11 mouse cellular contexts compared by ENCODE assay signal in the genomic region with DNA sequence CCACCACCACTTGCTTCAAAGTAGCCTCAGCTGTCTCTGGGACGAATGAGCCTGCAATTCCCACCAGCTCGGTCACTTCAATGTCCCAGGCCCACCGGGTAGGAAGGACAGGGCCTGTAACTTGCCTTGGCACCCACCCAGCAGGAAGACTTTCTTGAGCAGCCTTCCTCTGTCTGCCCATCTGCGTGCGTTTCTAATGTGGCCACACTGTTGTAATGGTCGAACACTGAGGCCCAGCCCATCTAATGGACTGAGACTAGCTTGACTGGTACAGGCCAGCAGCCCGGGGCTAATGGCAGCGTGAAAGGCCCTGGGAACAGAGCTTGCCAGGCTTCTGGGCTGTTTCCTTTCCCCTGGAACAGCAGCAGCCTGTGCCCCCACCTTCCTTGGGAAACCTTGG. TPM values are rescaled to one million over a fixed set of nuclear protein-coding genes. Genes with fewer than 3 reads are reported as not detected.
DNase-seq lines count a peak whose midpoint lies in the region; ATAC-seq and TF ChIP-seq lines count a peak whose summit lies in the region.
"Had no signal": no experiment of that assay in that cellular context is flagged by ENCODE, and none has a peak within 500 bp of the region (broad histone marks: within the 10 kb centered on the region; RNA-seq: fewer than 3 reads in every experiment).

No protein-coding gene starts in this region.

- H3K9ac ChIP-seq in liver, postnatal 0 days (replicated peaks), result peak overlapping the region; percentile 58
- H3K9ac ChIP-seq in liver, embryonic 11.5 days (ENCODE audit: low read depth, low read length), result no peak overlapping the region
- H3K9ac ChIP-seq: limb, embryonic 13.5 days had no signal

- H3K9me3 ChIP-seq in liver, postnatal 0 days (ENCODE audit: low read length), result no peaks in the 10 kb centered on the region
- no peaks in the 10 kb centered on the region for H3K9me3 ChIP-seq in liver, embryonic 11.5 days (ENCODE audit: control insufficient read depth, low read length)
- H3K9me3 ChIP-seq in limb, embryonic 10.5 days (replicated peaks), result no peaks in the 10 kb centered on the region
- H3K9me3 ChIP-seq: limb, embryonic 13.5 days had no signal

- H3K4me1 ChIP-seq in liver, postnatal 0 days (ENCODE audit: insufficient read depth), result peaks cover 28% of the 10 kb centered on the region
- H3K4me1 ChIP-seq in liver, embryonic 11.5 days (replicated peaks; ENCODE audit: control insufficient read depth, insufficient read depth, low read length), result no peaks in the 10 kb centered on the region
- peaks cover 31% of the 10 kb centered on the region for H3K4me1 ChIP-seq in limb, embryonic 10.5 days

- H3K36me3 ChIP-seq in liver, postnatal 0 days (replicated peaks; ENCODE audit: insufficient read depth, low read length), result no peaks in the 10 kb centered on the region
- no peaks in the 10 kb centered on the region for H3K36me3 ChIP-seq in liver, embryonic 11.5 days (ENCODE audit: control insufficient read depth, insufficient read depth, low read length)
- no peaks in the 10 kb centered on the region for H3K36me3 ChIP-seq in limb, embryonic 10.5 days
- H3K36me3 ChIP-seq: limb, embryonic 13.5 days had no signal

- no peak for TF ChIP-seq EP300 in liver, postnatal 0 days (IDR thresholded peaks at IDR 0.05; ENCODE audit: low read depth)

- no peak overlapping the region for H3K4me3 ChIP-seq in liver, postnatal 0 days (ENCODE audit: low read depth, low read length)
- no peak overlapping the region for H3K4me3 ChIP-seq in liver, embryonic 11.5 days (ENCODE audit: low read depth, low read length)
- H3K4me3 ChIP-seq in limb, embryonic 10.5 days, result no peak overlapping the region
- H3K4me3 ChIP-seq: limb, embryonic 13.5 days had no signal

- WGBS in liver, postnatal 0 days (ENCODE audit: insufficient replicate concordance), result 77% methylated on average over 8 of the region's 8 CpGs
- 74% methylated on average over 8 of the region's 8 CpGs for WGBS in liver, embryonic 11.5 days
- WGBS in limb, embryonic 10.5 days, result 79% methylated on average over 8 of the region's 8 CpGs

- TF ChIP-seq CTCF in liver, postnatal 0 days (IDR thresholded peaks at IDR 0.05; ENCODE audit: low read depth), result no peak

- peaks cover 26% of the 10 kb centered on the region for H3K27me3 ChIP-seq in liver, postnatal 0 days (ENCODE audit: insufficient read depth, low read length)
- H3K27me3 ChIP-seq in liver, embryonic 11.5 days (replicated peaks; ENCODE audit: control insufficient read depth, insufficient read depth, low read length), result peaks cover 46% of the 10 kb centered on the region
- H3K27me3 ChIP-seq in limb, embryonic 10.5 days (ENCODE audit: low read depth, poor library complexity, severe bottlenecking), result peaks cover 58% of the 10 kb centered on the region

- intact Hi-C loops in heart, postnatal 36 days (cut with DNase I), result loop anchor here (1.0 kb wide), 1 partner anchor 10 kb away; no protein-coding TSS in a partner anchor

- peak; percentile 90 for DNase-seq in heart, adult 11 months
- DNase-seq in heart, postnatal 36 days, result no peak
- no peak for DNase-seq in liver, postnatal 0 days
- DNase-seq in liver, embryonic 11.5 days (ENCODE audit: low spot score), result no peak
- peak; percentile 66 for DNase-seq in cerebellum, adult 9-10 months
- DNase-seq in limb, embryonic 10.5 days (ENCODE audit: low spot score), result no peak
- DNase-seq in frontal cortex, postnatal 14 days (ENCODE audit: low spot score in 2 of 2), result no peak
- DNase-seq in ovary, postnatal 36 days (ENCODE audit: low spot score), result no peak

- H3K27ac ChIP-seq in liver, postnatal 0 days (ENCODE audit: low read depth), result peak overlapping the region; percentile 45
- H3K27ac ChIP-seq in liver, embryonic 11.5 days (ENCODE audit: low read depth, low read length), result no peak overlapping the region
- H3K27ac ChIP-seq in limb, embryonic 10.5 days, result 0 out of 2 replicates have a peak overlapping the region, but pooled peaks have one; percentile 14
- H3K27ac ChIP-seq: limb, embryonic 13.5 days had no signal

- H3K4me2 ChIP-seq in liver, postnatal 0 days (ENCODE audit: low read depth, low read length), result peak overlapping the region; percentile 63
- H3K4me2 ChIP-seq in liver, embryonic 11.5 days, result no peak overlapping the region

- no peak for ATAC-seq in liver, postnatal 0 days
- ATAC-seq in liver, embryonic 11.5 days (replicated peaks; ENCODE audit: low FRiP score), result no peak
- ATAC-seq: CD4-positive, CD25-positive, alpha-beta regulatory T cell, adult 4 months had no signal

RNA-seq across cellular contexts. Expression of a gene that starts 2.9 kb away (rescaled TPM):
- total RNA-seq in heart, postnatal 36 days (2021), result 10 to 100 TPM; 18.4 to 19.8 TPM
- polyA plus RNA-seq in liver, postnatal 0 days (2015; fragmentation: Nextera tagmentation; extraction: Ambion mirVana), result 6.4 and 8.3 TPM in 2 replicates
- 0.21 and 0.29 TPM in 2 replicates for polyA plus RNA-seq in liver, embryonic 11.5 days (2014; fragmentation: Nextera tagmentation; extraction: Ambion mirVana)
- polyA plus RNA-seq in limb, embryonic 10.5 days (2016; fragmentation: Nextera tagmentation; extraction: Ambion mirVana), result 0.06 and 0.69 TPM in 2 replicates

RNA-seq across cellular contexts. Expression of a gene that starts 39.1 kb away (rescaled TPM):
- not detected for total RNA-seq in heart, postnatal 36 days (2021)
- polyA plus RNA-seq in liver, postnatal 0 days (2015; fragmentation: Nextera tagmentation; extraction: Ambion mirVana), result 0.14 TPM in 1 of 2 replicates, not detected in the other
- polyA plus RNA-seq in liver, embryonic 11.5 days (2014; fragmentation: Nextera tagmentation; extraction: Ambion mirVana), result 0.36 and 0.71 TPM in 2 replicates
- 0.56 and 0.98 TPM in 2 replicates for polyA plus RNA-seq in limb, embryonic 10.5 days (2016; fragmentation: Nextera tagmentation; extraction: Ambion mirVana)
- total RNA-seq: heart, adult 18-20 months had no signal
- polyA plus RNA-seq: CD4-positive, CD25-positive, alpha-beta regulatory T cell, adult 4 months had no signal

RNA-seq across cellular contexts. Expression of a gene that starts 50.4 kb away (rescaled TPM):
- total RNA-seq in heart, postnatal 36 days (2021), result 1 to 10 TPM in 1 of 2 experiments, under 1 TPM in 1; 0.57 to 1.1 TPM
- 18.8 and 19.3 TPM in 2 replicates for polyA plus RNA-seq in liver, postnatal 0 days (2015; fragmentation: Nextera tagmentation; extraction: Ambion mirVana)
- polyA plus RNA-seq in liver, embryonic 11.5 days (2014; fragmentation: Nextera tagmentation; extraction: Ambion mirVana), result 0.41 and 0.49 TPM in 2 replicates
- polyA plus RNA-seq in limb, embryonic 10.5 days (2016; fragmentation: Nextera tagmentation; extraction: Ambion mirVana), result 0.80 TPM in 1 of 2 replicates, not detected in the other

RNA-seq across cellular contexts. Expression of a gene that starts 57.5 kb away (rescaled TPM):
- total RNA-seq in heart, postnatal 36 days (2021), result not detected
- polyA plus RNA-seq in liver, postnatal 0 days (2015; fragmentation: Nextera tagmentation; extraction: Ambion mirVana), result 0.64 TPM in 1 of 2 replicates, not detected in the other
- 4.5 and 5.2 TPM in 2 replicates for polyA plus RNA-seq in liver, embryonic 11.5 days (2014; fragmentation: Nextera tagmentation; extraction: Ambion mirVana)
- polyA plus RNA-seq in limb, embryonic 10.5 days (2016; fragmentation: Nextera tagmentation; extraction: Ambion mirVana), result 2.0 and 16.0 TPM in 2 replicates
- total RNA-seq: heart, adult 18-20 months had no signal
- polyA plus RNA-seq: CD4-positive, CD25-positive, alpha-beta regulatory T cell, adult 4 months had no signal

Comparison
In these comparisons a context has a peak if more than half of its experiments do, and no peak if none do; other contexts are left out.
1. DNase-seq: peak in heart, adult 11 months (single experiment) and cerebellum, adult 9-10 months (single experiment); none in heart, postnatal 36 days (0 of 2), liver, postnatal 0 days (single experiment), liver, embryonic 11.5 days (single experiment), limb, embryonic 10.5 days (single experiment), frontal cortex, postnatal 14 days (0 of 2) and ovary, postnatal 36 days (single experiment).
2. RNA of a gene that starts 50.4 kb away (polyA plus RNA-seq): 18.8 to 19.3 TPM in liver, postnatal 0 days; 0.80 TPM in limb, embryonic 10.5 days and 0.41 to 0.49 TPM in liver, embryonic 11.5 days; every median in the first group is over 10 times any median in the second.